Mouse (Mus musculus) hematopoietic stem cell, adult 5-6 weeks (primary cell): ENCODE data around the gene Epha1. TPM values are rescaled to one million over a fixed set of nuclear protein-coding genes. Genes with fewer than 3 reads are reported as not detected.

Experiments used
- ATAC-seq, 2 experiments: fragments of 125-278 bp in 1 of 2; replicated peaks in 1 of 2; 2 replicates each; pipeline ENCODE4 v1.8.0; 2016 to 2017; ENCODE audit warnings: inconsistent platforms in 2 of 2, mild to moderate bottlenecking in 2 of 2, moderate number of reproducible peaks in 2 of 2, low read depth in 1 of 2, moderate TSS enrichment in 1 of 2; ENCODE audit not compliant: low FRiP score in 2 of 2, poor library complexity in 2 of 2, severe bottlenecking in 2 of 2, insufficient read depth in 1 of 2, low TSS enrichment in 1 of 2
- total RNA-seq: library from RNA; stranded (forward); fragments of 172-1452, 232-1000 nt; gene quantifications from 2 replicates; pipeline ENCODE4 v1.2.3, GENCODE M21; 2017

Gene Epha1
- total RNA-seq, 1 experiment from 2014 or later = 0.84 TPM

- peak in 1 of 2 experiments; percentile 31; a peak in 1 of 4 replicates for ATAC-seq
These were observed 3.5 kb upstream of the Epha1 start for GRCm38 (mm10) chr6:42376504-42377019.

GRCm38 (mm10) chr6:42376016-42376415 is 2.9 kb upstream of the Epha1 start:
- ATAC-seq = no peak; a peak in 1 of 4 replicates

DNA sequence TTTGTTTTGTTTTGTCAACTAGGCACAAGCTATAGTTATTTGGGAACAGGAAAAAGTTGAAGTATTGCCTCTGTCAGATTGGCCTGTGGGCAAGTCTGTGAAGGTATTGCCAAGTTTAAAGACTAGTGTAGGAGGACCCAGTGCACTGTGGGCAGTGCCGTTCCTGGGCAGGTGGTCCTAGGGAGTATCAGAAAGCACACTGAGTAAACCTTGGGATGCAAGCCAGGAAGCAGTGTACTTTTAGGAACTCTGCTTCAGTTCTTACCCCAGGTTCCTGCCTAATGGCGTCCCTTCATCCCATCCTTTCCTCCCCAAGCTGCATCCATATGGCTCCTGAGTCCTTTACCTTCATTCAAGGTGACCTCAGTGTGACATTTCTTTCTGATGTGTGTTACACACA is 2.1 kb upstream of the Epha1 start:
- no peak for ATAC-seq

- ATAC-seq = no peak
These were observed 1.6 kb upstream of the Epha1 start for GRCm38 (mm10) chr6:42374701-42375100.

DNA sequence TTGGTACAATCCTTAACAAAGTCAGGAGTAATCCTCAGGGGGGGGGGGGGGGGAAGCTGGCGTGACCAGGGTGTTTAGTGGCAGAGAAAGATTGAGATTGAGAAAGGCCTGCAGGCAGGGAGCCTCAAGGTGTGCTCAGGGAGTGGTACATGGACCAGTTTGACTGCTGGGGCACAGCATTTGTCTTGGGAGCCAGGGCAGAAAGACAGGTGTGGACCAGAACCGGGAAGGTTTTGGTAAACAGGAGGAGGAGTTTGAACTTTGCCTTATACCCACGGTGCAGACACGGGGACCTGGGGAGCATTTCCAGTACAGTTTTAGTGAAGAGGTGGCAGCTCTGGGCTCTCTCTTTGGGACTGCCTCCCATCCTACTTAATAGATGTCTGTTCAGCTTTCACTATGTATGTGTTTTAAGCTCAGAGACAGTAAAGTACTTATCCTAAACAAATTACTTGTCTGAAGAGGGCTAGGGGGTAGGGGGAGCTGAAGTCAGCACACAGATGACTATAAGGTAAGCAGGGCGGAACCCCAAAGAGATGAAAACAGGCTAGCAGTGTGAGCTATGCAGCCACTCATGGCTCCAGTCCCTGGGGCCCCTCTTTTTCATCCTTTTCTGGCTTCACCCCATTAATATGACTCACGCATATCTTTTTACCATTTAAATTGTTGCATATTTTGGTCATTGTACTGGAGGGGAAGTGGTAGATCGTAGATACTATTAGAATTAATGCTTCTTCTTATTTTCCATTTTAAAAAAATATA is 782 bp upstream of the Epha1 start:
- no peak for ATAC-seq

- ATAC-seq = 0 out of 4 replicates have a peak, but pooled peaks of 1 of the 2 experiments have one; percentile 1
These were observed 650 bp downstream of the Epha1 start for GRCm38 (mm10) chr6:42372421-42372815.

DNA sequence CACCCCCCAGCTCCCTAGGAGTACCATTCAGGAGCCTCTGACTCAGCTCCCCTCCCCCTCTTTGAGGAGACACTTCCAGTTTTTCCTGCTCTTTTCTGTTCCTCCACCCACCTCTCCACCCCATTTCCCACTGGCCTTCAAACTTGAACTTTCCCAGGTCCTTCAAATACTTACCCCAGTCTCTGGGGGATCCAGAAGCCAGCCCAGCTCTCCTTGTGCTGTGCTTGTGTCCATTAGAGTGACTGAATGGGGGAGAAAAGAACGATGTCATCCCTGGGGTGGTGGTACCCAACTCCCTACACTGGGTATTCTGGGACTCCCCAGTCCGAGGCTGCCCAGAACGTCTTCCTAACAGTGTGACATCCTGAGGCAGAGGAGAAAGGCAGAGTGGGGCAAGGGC is 1.1 kb downstream of the Epha1 start:
- no peak for ATAC-seq

GRCm38 (mm10) chr6:42370630-42371363 is 2.3 kb downstream of the Epha1 start:
- no peak for ATAC-seq

DNA sequence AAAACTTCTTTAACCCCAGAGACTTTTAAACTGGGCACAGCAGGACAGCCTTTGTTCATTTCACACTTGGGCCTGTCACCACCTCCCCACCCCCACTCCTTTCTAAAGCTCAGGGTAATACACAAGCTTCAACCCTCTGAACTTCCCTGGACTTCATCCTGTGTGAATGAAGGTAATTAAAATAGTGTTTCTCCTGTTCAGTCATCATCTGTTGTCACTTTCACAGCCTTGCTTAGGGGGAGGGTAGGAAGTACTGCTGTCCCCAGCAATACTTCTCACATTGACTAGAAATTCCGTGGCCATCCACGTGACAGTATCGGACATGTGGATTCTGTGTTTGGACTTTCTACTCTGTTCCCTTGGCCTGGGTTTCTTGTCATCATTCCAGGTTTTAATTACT is 3.2 kb downstream of the Epha1 start:
- no peak for ATAC-seq

- no peak for ATAC-seq
These were observed 7.9 kb downstream of the Epha1 start for GRCm38 (mm10) chr6:42365215-42365614.

- no peak for ATAC-seq
These were observed 8.5 kb downstream of the Epha1 start for GRCm38 (mm10) chr6:42364607-42365006.

GRCm38 (mm10) chr6:42364066-42364465 is 9.0 kb downstream of the Epha1 start:
- no peak for ATAC-seq

DNA sequence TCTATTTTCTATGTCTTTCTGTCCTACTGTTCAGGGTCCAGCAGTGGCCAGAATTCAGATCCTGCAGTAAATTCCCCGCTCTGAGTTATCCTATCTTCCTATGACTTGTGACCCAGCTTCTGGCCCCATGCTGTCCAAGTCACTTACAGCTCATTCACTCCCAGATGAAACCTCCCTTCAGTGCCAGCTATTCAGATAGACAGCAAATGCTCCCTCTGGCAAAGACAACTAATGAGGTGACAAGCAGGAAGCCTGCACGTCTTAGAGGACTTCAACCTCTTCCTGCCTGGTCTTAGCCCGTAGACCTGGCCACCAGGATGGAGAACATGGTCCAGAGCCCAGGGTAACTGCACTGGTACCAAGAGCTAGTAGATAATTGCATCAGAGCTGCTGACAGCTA is 10.1 kb downstream of the Epha1 start:
- peak; percentile 10 to 23; a peak in 2 of 4 replicates for ATAC-seq

DNA sequence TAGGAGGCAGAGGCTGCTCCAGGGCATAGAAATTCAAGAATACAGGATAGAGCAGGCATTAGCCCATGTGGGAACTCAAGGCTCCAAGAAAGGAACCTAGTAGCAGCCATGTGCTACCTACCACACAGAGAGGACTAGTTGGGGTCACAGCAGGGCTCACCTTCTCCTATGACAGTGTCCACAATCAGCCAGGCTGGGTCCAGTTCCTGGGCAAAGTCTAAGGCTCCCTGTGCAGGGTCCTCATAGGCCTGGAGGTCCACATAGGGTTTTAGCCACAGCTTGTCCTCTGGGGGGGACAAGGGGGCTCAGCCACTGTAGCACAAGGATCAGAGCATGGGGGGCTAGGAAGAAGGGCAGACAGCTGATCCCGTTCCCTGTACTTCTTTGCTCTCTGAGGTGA is 10.6 kb downstream of the Epha1 start:
- ATAC-seq = no peak; a peak in 1 of 4 replicates

DNA sequence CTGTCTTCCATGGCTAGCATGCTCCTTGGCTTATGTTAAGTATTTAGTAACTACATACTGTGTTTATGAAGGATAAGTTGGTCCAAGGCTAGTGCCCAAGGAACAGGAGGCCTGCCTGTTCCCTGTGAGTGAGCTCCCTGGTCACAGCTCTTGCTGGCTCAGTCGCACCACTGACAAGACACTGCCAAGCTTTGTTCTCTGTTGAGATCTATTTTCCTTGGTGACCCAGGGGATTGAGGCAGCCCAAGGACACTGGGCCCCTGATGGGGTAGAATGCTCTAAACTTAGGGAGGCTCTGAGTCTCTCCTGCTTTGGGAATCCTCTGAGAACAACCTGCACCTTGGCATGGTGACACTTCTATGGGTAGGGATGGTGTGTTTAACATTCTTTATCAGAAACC is 11.0 kb downstream of the Epha1 start:
- ATAC-seq = no peak

GRCm38 (mm10) chr6:42361041-42361895 is 11.8 kb downstream of the Epha1 start:
- ATAC-seq = no peak

DNA sequence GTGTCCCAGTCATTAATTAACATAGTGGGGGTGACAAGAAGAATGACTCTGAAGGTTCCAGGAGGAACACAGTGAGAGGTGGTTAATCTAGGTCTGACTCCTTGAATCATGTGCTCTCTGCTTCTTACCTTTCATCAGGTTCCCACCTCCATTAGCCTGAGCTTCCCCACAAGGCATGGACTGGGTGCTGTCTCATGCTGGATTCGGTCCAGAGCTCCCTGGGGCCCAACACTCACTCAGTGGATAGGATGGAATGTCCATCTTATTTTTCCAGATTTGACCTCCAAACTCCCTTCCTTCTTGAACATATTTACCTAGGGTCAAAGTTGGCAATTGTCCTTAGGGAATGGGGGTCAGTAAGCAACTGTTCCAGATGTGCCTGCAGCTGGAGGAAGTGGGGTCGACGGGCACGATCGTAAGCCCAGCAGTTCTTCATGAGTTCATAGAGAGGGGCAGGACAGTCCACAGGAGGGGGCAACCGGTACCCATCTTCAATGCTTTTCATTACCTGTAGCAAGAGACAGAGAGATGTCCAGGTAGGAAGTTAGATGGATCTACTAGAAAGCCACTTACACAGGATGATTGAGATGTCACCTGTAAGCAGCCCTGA is 12.7 kb downstream of the Epha1 start:
- no peak for ATAC-seq
